Mouse (Mus musculus): ENCODE results near the gene Wdr62. TPM values are rescaled to one million over a fixed set of nuclear protein-coding genes. Genes with fewer than 3 reads are reported as not detected.

Wdr62 gene
- polyA plus RNA-seq, 1 experiment from 2014 or later: 3.1 TPM

DNA sequence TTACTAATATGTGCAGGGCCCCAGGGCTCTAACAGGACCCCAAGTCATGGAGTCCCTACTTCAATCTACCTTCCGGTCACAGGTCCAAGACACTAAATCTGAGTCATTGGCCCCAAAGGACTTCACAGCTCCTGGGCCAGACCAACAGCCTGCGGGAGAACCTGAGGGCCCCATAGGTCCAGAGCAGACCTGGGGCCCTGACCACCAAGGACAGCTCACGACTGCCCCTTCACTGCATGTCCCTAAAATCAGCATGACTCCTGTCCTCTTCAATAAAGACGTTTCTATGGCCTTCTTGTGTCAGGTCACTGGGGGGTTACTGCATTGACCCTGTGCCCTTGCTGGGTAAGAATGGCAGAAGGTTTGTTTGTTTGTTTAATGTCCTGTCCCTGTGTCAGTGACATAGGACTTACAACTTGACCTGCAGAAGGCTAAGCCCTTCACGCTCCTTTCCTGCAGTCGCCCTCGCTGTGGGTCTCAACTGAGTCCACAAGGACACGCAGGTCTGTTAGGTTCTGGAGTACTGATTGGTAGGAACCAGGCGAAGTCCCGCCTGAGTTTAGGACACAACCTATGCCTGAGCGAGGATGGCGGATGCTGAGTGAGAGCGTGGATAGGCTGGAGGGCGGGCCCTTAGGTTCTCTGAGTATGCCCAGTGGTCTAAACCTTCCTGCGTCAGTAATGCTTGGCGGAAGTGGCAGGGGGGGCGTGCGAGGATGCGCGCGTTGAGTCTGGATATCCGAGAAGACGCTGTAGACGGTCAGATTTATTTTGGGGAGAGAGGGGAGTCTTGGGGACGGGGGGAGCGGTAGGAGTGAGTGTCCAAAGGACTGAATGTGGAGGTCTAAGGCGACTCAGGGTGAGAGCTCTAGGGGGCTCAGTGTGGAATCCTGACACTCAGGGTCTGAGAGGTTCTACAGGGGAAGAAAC lies 28.1 kb upstream of the Wdr62 start, which contains the start of gene Alkbh6:
TSS of gene Alkbh6 (plus strand) at position 642 of the 930 bp plus-strand sequence.
- H3K36me3 ChIP-seq (replicated peaks; ENCODE audit: insufficient read depth, low read length): no peaks in the 10 kb centered on the region
- H3K4me3 ChIP-seq (ENCODE audit: low read depth, low read length): peak within 1 kb of the TSS; percentile 49
- peak within 1 kb of the TSS; percentile 62 for H3K9ac ChIP-seq (replicated peaks)
- H3K4me1 ChIP-seq (ENCODE audit: insufficient read depth): peaks cover 14% of the 10 kb centered on the region
- H3K27me3 ChIP-seq (ENCODE audit: insufficient read depth, low read length): no peaks in the 10 kb centered on the region
- peak; percentile 100 for ATAC-seq
- peak; percentile 88 for DNase-seq
- H3K4me2 ChIP-seq (ENCODE audit: low read depth, low read length): peak within 1 kb of the TSS; percentile 91
- no peak for TF ChIP-seq EP300 (IDR thresholded peaks at IDR 0.05; ENCODE audit: low read depth)
- TF ChIP-seq CTCF (IDR thresholded peaks at IDR 0.05; ENCODE audit: low read depth): no peak
- peak within 1 kb of the TSS; percentile 78 for H3K27ac ChIP-seq (ENCODE audit: low read depth)
- no peaks in the 10 kb centered on the region for H3K9me3 ChIP-seq (ENCODE audit: low read length)
- 4% methylated on average over 27 of the region's 27 CpGs for WGBS (ENCODE audit: insufficient replicate concordance)

- Histone ChIP-seq H3K4me3 (ENCODE audit: low read depth, low read length) (no peak overlapping the region), H3K36me3 (replicated peaks; ENCODE audit: insufficient read depth, low read length) (no peaks in the 10 kb centered on the region), H3K9me3 (ENCODE audit: low read length) (no peaks in the 10 kb centered on the region), H3K27me3 (ENCODE audit: insufficient read depth, low read length) (no peaks in the 10 kb centered on the region), H3K4me1 (ENCODE audit: insufficient read depth) (peaks cover 14% of the 10 kb centered on the region), H3K4me2 (ENCODE audit: low read depth, low read length) (no peak overlapping the region), H3K9ac (replicated peaks) (no peak overlapping the region), H3K27ac (ENCODE audit: low read depth) (no peak overlapping the region)
- TF ChIP-seq CTCF (IDR thresholded peaks at IDR 0.05; ENCODE audit: low read depth) (peak; percentile 59), EP300 (IDR thresholded peaks at IDR 0.05; ENCODE audit: low read depth) (no peak)
- WGBS (ENCODE audit: insufficient replicate concordance): 83% methylated on average over 16 of the region's 16 CpGs
- ATAC-seq (no peak), DNase-seq (no peak)
Measured at GRCm38 (mm10) chr7:30306083-30306779, 26.0 kb upstream of the Wdr62 start.

DNA sequence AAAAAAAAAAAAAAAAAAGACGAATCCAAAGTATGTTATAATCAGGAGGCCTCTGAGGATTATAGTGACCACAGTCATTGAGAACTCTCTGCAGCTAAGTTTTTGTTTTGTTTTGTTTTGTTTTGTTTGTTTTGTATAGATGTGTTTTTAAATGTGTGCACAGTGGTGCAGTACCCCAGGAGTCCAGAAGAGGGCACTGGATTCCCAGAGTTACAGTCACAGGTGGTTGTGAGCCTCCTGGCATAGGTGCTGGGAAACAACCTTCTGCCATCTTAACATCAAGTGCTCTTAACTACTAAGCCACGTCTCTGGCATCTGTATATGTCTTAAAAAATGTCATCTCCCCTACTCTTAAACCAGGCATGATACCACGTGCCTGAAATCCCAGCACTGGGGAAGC lies 20.7 kb upstream of the Wdr62 start:
- Histone ChIP-seq H3K36me3 (replicated peaks; ENCODE audit: insufficient read depth, low read length) (no peaks in the 10 kb centered on the region), H3K27ac (ENCODE audit: low read depth) (no peak overlapping the region), H3K4me1 (ENCODE audit: insufficient read depth) (no peaks in the 10 kb centered on the region), H3K4me2 (ENCODE audit: low read depth, low read length) (no peak overlapping the region), H3K4me3 (ENCODE audit: low read depth, low read length) (no peak overlapping the region), H3K9me3 (ENCODE audit: low read length) (no peaks in the 10 kb centered on the region), H3K27me3 (ENCODE audit: insufficient read depth, low read length) (no peaks in the 10 kb centered on the region), H3K9ac (replicated peaks) (no peak overlapping the region)
- WGBS (ENCODE audit: insufficient replicate concordance): 52% methylated on average over 3 of the region's 3 CpGs
- TF ChIP-seq EP300 (IDR thresholded peaks at IDR 0.05; ENCODE audit: low read depth) (no peak), CTCF (IDR thresholded peaks at IDR 0.05; ENCODE audit: low read depth) (peak; percentile 74)
- ATAC-seq (no peak), DNase-seq (peak; percentile 64)

- Histone ChIP-seq H3K4me3 (ENCODE audit: low read depth, low read length) (no peak overlapping the region), H3K9me3 (ENCODE audit: low read length) (no peaks in the 10 kb centered on the region), H3K27me3 (ENCODE audit: insufficient read depth, low read length) (no peaks in the 10 kb centered on the region), H3K4me1 (ENCODE audit: insufficient read depth) (no peaks in the 10 kb centered on the region), H3K4me2 (ENCODE audit: low read depth, low read length) (no peak overlapping the region), H3K27ac (ENCODE audit: low read depth) (no peak overlapping the region), H3K36me3 (replicated peaks; ENCODE audit: insufficient read depth, low read length) (no peaks in the 10 kb centered on the region), H3K9ac (replicated peaks) (no peak overlapping the region)
- no peak for TF ChIP-seq EP300 (IDR thresholded peaks at IDR 0.05; ENCODE audit: low read depth)
- no peak for TF ChIP-seq CTCF (IDR thresholded peaks at IDR 0.05; ENCODE audit: low read depth)
- DNase-seq (no peak), ATAC-seq (no peak)
- whole genome bisulfite sequencing (ENCODE audit: insufficient replicate concordance): 70% methylated on average over 16 of the region's 16 CpGs
Measured at GRCm38 (mm10) chr7:30297266-30297665, 17.0 kb upstream of the Wdr62 start.

- Histone ChIP-seq H3K9ac (replicated peaks) (no peak overlapping the region), H3K27ac (ENCODE audit: low read depth) (no peak overlapping the region), H3K4me1 (ENCODE audit: insufficient read depth) (no peaks in the 10 kb centered on the region), H3K27me3 (ENCODE audit: insufficient read depth, low read length) (peaks cover 4% of the 10 kb centered on the region), H3K4me2 (ENCODE audit: low read depth, low read length) (no peak overlapping the region), H3K4me3 (ENCODE audit: low read depth, low read length) (no peak overlapping the region), H3K9me3 (ENCODE audit: low read length) (no peaks in the 10 kb centered on the region), H3K36me3 (replicated peaks; ENCODE audit: insufficient read depth, low read length) (no peaks in the 10 kb centered on the region)
- DNase-seq (no peak), ATAC-seq (no peak)
- 77% methylated on average over 15 of the region's 15 CpGs for WGBS (ENCODE audit: insufficient replicate concordance)
- TF ChIP-seq EP300 (IDR thresholded peaks at IDR 0.05; ENCODE audit: low read depth) (no peak), CTCF (IDR thresholded peaks at IDR 0.05; ENCODE audit: low read depth) (no peak)
Measured at GRCm38 (mm10) chr7:30296816-30297215, 16.6 kb upstream of the Wdr62 start.

GRCm38 (mm10) chr7:30295103-30295502 lies 14.9 kb upstream of the Wdr62 start:
- Histone ChIP-seq H3K9me3 (ENCODE audit: low read length) (no peaks in the 10 kb centered on the region), H3K9ac (replicated peaks) (no peak overlapping the region), H3K27ac (ENCODE audit: low read depth) (no peak overlapping the region), H3K36me3 (replicated peaks; ENCODE audit: insufficient read depth, low read length) (no peaks in the 10 kb centered on the region), H3K4me3 (ENCODE audit: low read depth, low read length) (no peak overlapping the region), H3K27me3 (ENCODE audit: insufficient read depth, low read length) (peaks cover 8% of the 10 kb centered on the region), H3K4me1 (ENCODE audit: insufficient read depth) (no peaks in the 10 kb centered on the region), H3K4me2 (ENCODE audit: low read depth, low read length) (no peak overlapping the region)
- 47% methylated on average over 10 of the region's 10 CpGs for WGBS (ENCODE audit: insufficient replicate concordance)
- DNase-seq (peak; percentile 37), ATAC-seq (no peak)
- TF ChIP-seq EP300 (IDR thresholded peaks at IDR 0.05; ENCODE audit: low read depth): no peak
- no peak for TF ChIP-seq CTCF (IDR thresholded peaks at IDR 0.05; ENCODE audit: low read depth)
